Mouse (Mus musculus) testis, adult 2 months (tissue): ENCODE results near the gene Nrp1. TPM values are rescaled to one million over a fixed set of nuclear protein-coding genes. Genes with fewer than 3 reads are reported as not detected.

Experiments used
- H3K27ac ChIP-seq: fragments of 200-500 bp; 2 replicates; pipeline ENCODE4 v1.5.1; 2012; ENCODE audit warnings: low read depth, low read length; ENCODE audit not compliant: control insufficient read depth, insufficient read depth
- H3K27me3 ChIP-seq: fragments of 200-500 bp; 2 replicates; pipeline ENCODE4 v1.6.1; 2012; ENCODE audit warnings: mild to moderate bottlenecking, low read length, moderate library complexity; ENCODE audit not compliant: control insufficient read depth, insufficient read depth
- H3K36me3 ChIP-seq: fragments of 200-500 bp; 2 replicates; pipeline ENCODE4 v1.6.1; 2012; ENCODE audit warnings: mild to moderate bottlenecking, low read length; ENCODE audit not compliant: control insufficient read depth, insufficient read depth
- H3K4me1 ChIP-seq: fragments of 200-500 bp; 2 replicates; pipeline ENCODE4 v1.6.1; 2012; ENCODE audit warnings: low read length; ENCODE audit not compliant: control insufficient read depth, insufficient read depth
- H3K4me3 ChIP-seq: fragments of 200-500 bp; 2 replicates; pipeline ENCODE4 v1.5.1; 2012; ENCODE audit warnings: low read depth, mild to moderate bottlenecking, low read length, moderate library complexity, mixed read lengths; ENCODE audit not compliant: control insufficient read depth
- CTCF ChIP-seq: fragments of 200-500 bp; IDR thresholded peaks from 2 replicates; pipeline ENCODE4 v1.5.1; 2012; ENCODE audit warnings: low read depth, mild to moderate bottlenecking, inconsistent platforms, low read length, moderate library complexity; ENCODE audit not compliant: control insufficient read depth, insufficient read depth, insufficient replicate concordance
- POLR2A ChIP-seq: fragments of 200-500 bp; IDR thresholded peaks from 2 replicates; pipeline ENCODE4 v1.6.1; 2012; ENCODE audit warnings: low read depth, mild to moderate bottlenecking, inconsistent platforms, low read length, moderate library complexity; ENCODE audit not compliant: control insufficient read depth
- polyA plus RNA-seq: library from polyadenylated mRNA; depleted of rRNA; stranded (reverse); fragments of >200 nt; gene quantifications from 2 replicates; pipeline ENCODE4 v1.2.3, GENCODE M21; 2012

Gene Nrp1
- polyA plus RNA-seq, 1 experiment = 1.7 TPM

DNA sequence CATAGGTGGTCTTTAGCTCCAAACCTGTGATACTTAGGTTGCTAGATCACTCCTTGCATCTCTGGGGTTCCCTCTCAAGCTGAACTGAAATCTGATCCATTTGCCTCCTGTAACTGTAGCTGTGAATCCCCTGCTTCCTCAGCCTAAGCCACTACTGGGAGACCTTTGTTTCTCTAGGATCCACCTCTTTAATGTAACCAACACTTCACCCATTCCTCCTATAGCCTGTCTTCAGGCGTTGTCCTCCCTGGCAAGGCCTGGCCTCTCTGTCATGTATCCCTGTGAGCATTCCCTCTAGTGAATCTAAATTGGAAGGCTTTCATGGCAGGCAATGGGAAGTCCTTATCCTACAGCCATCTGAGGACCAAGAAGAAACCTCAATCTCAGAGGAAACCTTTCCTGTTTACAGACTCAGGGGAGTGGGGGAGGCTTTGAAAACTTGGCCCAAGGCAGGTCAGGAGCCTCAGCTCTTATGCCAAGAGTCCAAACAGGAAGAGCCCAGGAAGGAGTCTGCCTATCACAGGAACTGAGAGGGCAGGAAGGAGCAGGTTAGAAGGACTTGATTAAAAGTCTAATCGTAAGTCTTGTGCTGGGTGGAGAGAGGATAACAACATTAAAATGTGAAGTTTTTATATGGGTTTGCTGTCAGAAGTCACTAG lies 28.7 kb downstream of the Nrp1 start:
- no peak overlapping the region for H3K27ac ChIP-seq

DNA sequence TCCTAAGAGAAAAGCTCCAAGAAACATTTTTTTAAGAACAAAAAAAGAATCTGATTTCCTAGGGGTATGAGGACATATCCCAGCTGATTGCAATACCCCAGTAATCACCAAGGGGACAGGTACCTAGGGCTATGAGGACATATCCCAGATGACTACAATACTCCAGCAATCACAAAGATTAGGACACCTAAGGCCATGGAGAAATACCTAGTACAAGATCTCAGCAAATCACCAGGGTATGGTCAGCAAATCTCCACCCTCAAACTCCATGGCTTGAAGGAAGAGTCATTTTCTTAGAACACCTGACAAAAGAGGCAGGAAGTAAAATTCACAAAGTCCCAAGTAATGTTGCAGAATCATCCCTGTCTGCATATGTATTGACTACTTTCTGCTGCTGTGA lies 32.4 kb downstream of the Nrp1 start:
- no peak overlapping the region for H3K27ac ChIP-seq
- no peaks in the 10 kb centered on the region for H3K36me3 ChIP-seq
- H3K4me3 ChIP-seq = no peak overlapping the region
- H3K27me3 ChIP-seq = no peaks in the 10 kb centered on the region
- TF ChIP-seq POLR2A (no peak), CTCF (no peak)
- H3K4me1 ChIP-seq = no peaks in the 10 kb centered on the region

More for the DNA sequence above, 28.7 kb downstream of the Nrp1 start:
- Histone ChIP-seq H3K4me1 (no peaks in the 10 kb centered on the region), H3K4me3 (no peak overlapping the region), H3K36me3 (no peaks in the 10 kb centered on the region), H3K27me3 (no peaks in the 10 kb centered on the region)
- TF ChIP-seq CTCF (no peak), POLR2A (no peak)

DNA sequence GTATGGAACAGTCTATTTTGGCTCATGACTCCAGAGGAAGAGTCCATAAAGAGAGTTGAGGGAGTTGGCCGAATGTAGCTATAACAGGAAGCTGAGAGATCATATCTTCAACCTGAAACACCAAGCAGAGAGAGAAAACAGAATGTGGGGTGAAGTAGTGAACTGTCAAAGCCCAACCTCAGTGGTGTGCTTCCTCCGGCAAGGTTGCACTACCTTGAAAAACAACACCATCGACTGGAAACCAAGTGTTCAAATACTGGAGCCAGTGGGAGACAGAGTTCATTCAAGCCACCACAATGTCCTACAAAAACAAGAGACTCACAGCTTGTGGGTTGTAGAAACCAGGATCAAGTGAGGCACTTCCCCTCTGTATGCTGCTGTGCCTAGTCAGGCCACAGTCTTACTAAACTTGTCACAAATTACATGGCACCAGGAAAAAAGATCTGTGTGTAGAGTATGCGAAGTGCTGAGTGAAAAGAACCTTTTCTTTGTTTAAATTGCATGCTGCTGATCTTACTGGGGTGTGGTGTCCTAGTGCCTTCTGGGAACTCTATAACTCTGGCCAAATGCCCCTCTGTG lies 32.9 kb downstream of the Nrp1 start:
- Histone ChIP-seq H3K27ac (no peak overlapping the region), H3K36me3 (no peaks in the 10 kb centered on the region)
- no peak for TF ChIP-seq CTCF
- no peak for TF ChIP-seq POLR2A

DNA sequence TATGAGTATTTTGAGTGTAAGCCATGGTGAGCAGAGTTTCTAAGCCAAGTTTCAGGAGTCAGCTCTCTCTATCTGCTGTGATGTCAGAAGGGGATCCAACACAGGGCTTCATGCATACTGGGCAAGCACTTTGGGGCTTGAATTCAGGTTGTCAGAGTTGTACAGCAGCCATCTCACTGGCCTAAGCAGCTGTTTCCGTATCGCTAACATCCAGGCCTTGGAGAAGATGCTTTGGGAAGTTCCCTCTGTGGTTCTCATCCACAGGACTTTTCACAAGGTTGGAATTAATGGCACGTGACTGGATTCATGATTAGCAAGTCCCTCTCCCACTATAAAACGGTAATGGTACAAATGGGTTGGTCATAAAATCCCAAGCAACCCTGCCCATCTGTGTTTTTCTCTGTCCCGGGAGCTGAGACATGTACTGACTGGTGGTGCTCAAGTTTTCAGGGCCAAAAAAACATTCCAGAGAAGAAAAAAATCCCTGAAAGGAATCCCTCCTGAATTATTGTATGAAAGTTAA lies 36.3 kb downstream of the Nrp1 start:
- H3K4me3 ChIP-seq = no peak overlapping the region
- TF ChIP-seq CTCF = no peak
- no peak for TF ChIP-seq POLR2A
- no peaks in the 10 kb centered on the region for H3K4me1 ChIP-seq
- no peak overlapping the region for H3K27ac ChIP-seq
- H3K36me3 ChIP-seq = no peaks in the 10 kb centered on the region
- no peaks in the 10 kb centered on the region for H3K27me3 ChIP-seq

More for the DNA sequence above, 32.9 kb downstream of the Nrp1 start:
- Histone ChIP-seq H3K4me3 (no peak overlapping the region), H3K27me3 (no peaks in the 10 kb centered on the region), H3K4me1 (no peaks in the 10 kb centered on the region)

DNA sequence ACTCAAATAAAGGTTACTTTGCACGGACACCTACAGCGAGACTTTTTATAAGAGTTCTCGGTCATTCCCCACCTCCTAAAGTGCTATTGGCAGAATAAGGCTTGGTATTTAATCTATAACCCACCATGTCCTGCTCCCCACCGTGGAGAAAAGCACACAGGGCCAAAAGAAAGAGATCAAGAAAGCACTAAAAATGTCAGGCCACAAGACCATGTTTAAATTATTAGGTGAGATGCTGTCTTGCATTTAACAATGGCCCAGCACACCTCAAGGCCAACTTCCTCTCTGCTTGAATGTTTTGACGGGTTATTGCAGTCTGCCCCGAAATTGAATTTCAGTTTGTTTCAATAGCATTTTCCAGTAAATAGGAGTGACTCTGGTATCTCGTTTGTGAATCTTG lies 38.6 kb downstream of the Nrp1 start:
- no peak for TF ChIP-seq CTCF
- TF ChIP-seq POLR2A = no peak
- Histone ChIP-seq H3K36me3 (no peaks in the 10 kb centered on the region), H3K4me3 (no peak overlapping the region), H3K27me3 (no peaks in the 10 kb centered on the region), H3K4me1 (no peaks in the 10 kb centered on the region), H3K27ac (no peak overlapping the region)

DNA sequence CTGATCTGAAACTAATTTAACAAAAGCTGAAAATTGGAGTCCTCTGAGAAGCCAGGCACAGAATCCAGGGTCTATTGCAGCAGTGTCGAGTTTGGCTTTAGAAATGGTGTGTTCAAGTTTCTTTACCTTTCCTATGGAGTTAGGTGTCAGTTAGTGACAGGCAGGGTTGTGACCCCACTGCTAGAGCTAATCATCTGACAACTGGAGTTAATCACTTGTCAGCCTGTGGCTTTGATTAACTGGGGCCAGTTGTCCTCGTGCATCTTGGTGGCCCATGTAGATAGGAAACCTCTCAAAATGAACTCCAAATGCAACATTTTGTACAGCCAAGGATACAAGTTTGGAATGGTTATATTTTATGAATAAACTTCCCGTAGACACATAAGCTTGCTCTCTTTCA lies 39.0 kb downstream of the Nrp1 start:
- TF ChIP-seq CTCF (no peak), POLR2A (no peak)
- Histone ChIP-seq H3K4me1 (no peaks in the 10 kb centered on the region), H3K36me3 (no peaks in the 10 kb centered on the region), H3K4me3 (no peak overlapping the region), H3K27me3 (no peaks in the 10 kb centered on the region), H3K27ac (no peak overlapping the region)

DNA sequence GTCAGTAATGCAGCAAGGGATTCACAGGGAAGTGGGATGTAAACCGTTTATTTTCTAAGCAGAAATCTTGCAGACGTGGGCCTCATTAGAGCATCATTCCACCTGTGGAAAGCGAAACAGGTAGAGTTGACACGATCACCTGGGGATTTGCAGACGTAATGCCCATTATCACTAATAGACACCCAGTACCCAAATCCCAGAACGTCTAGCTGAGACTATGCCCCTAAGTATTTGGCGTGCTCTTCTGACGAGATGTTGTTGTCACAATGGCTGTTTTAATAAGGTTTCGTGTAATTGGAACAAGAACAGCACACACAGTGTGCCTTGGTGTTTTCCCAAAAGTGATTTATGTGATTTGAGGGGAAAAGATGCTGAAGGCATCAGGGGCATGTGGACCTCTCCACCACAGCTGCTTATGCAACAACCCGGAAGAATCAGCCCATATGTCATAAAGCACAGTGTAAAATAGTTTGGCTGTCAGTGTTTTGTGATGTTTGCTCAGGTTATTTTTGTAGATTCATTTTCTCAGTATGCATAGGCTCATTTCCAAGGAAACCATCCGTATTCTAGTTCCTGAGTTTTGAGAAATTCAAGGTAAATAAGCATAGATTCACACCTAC lies 40.2 kb downstream of the Nrp1 start:
- TF ChIP-seq POLR2A (no peak), CTCF (no peak)
- Histone ChIP-seq H3K4me3 (no peak overlapping the region), H3K27me3 (no peaks in the 10 kb centered on the region), H3K36me3 (no peaks in the 10 kb centered on the region), H3K4me1 (no peaks in the 10 kb centered on the region), H3K27ac (no peak overlapping the region)

DNA sequence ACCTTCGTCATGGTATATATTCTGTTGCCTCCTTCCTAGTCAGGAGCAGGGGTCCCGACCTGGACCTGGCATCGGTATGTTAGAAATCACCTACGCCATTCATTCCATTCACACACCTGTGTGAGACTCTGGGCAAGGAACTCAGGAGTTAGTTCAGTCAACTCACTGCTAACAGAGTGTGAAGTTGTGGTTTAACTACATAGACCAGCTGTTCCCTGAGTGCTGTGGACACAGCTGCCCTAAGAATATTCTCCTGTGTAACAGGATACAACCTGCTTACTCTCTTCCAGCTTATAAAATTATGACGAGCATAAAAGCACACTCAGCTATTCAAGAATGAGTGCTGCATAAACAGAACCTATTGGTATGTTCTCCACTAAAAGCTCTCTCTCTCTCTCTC lies 41.9 kb downstream of the Nrp1 start:
- H3K36me3 ChIP-seq = no peaks in the 10 kb centered on the region
- H3K4me3 ChIP-seq = no peak overlapping the region
- TF ChIP-seq POLR2A = no peak
- no peak overlapping the region for H3K27ac ChIP-seq
- H3K27me3 ChIP-seq = no peaks in the 10 kb centered on the region
- H3K4me1 ChIP-seq = no peaks in the 10 kb centered on the region
